Mouse (Mus musculus) brain, embryonic 14.5 days (tissue): ENCODE results near the gene S1pr5.

Source experiments
- CTCF ChIP-seq: fragments of 200-500 bp; IDR thresholded peaks from 2 replicates; pipeline ENCODE4 v1.5.1; 2012; ENCODE audit warnings: inconsistent platforms, mild to moderate bottlenecking, moderate library complexity, borderline replicate concordance; ENCODE audit not compliant: insufficient read depth, insufficient read length; ENCODE audit errors: extremely low read depth
- POLR2A ChIP-seq: fragments of 200-500 bp; IDR thresholded peaks from 2 replicates; pipeline ENCODE4 v1.6.1; 2012; ENCODE audit warnings: mild to moderate bottlenecking, inconsistent platforms, borderline replicate concordance; ENCODE audit not compliant: poor library complexity, insufficient read depth, insufficient read length, severe bottlenecking; ENCODE audit errors: extremely low read depth

DNA sequence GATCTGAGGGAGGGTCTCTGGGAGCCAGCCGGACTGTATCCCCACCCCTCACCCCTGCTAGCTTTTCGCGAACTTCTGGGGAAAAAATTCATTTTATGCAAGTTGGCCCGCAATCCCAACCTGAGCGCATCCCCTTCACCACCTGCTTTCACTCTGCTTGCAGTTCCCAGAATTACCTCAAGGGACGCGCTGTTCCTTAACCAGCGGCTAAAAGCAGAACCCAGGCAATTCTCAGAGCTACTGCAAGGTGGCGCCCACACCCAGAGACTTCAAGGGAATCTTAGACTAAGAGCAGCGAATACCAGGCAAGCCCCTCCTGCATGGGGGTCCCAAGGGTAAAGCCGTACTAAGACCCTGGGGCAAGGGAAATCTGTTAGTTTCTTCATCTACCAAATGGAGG is 6.9 kb downstream of the S1pr5 start:
- TF ChIP-seq CTCF (peak; percentile 98), POLR2A (no peak)
